ENCODE assay signal across 16 mouse cellular contexts in genomic region chr2:155373886-155374285, GRCm38 (mm10).
"Had no signal": no experiment of that assay in that cellular context is flagged by ENCODE, and none has a peak within 500 bp of the region (broad histone marks: within the 10 kb centered on the region; RNA-seq: fewer than 3 reads in every experiment).

No protein-coding gene starts in this region.

- DNase-seq: lung, adult 18-20 months; lung, embryonic 14.5 days; lung, postnatal 10 days; lung, postnatal 4 days; retina, postnatal 1 day; right cerebral cortex, adult 18-20 months; right cerebral cortex, postnatal 25 days; right cerebral cortex, postnatal 4 days; spleen, adult 18-20 months; thymus, adult 18-20 months; thymus, postnatal 14 days; thymus, postnatal 36 days had no signal

- H3K4me2 ChIP-seq: lung, embryonic 14.5 days; midbrain, embryonic 11.5 days; midbrain, embryonic 13.5 days; midbrain, embryonic 15.5 days; neural tube, embryonic 12.5 days had no signal

- H3K27me3 ChIP-seq: midbrain, embryonic 15.5 days; neural tube, embryonic 12.5 days had no signal

- H3K9me3 ChIP-seq: midbrain, embryonic 13.5 days; midbrain, embryonic 15.5 days; neural tube, embryonic 12.5 days had no signal

- H3K4me1 ChIP-seq: midbrain, embryonic 13.5 days; midbrain, embryonic 15.5 days; neural tube, embryonic 12.5 days had no signal

- H3K27ac ChIP-seq: midbrain, embryonic 13.5 days; midbrain, embryonic 15.5 days; neural tube, embryonic 12.5 days had no signal

- H3K36me3 ChIP-seq: midbrain, embryonic 13.5 days; midbrain, embryonic 15.5 days; neural tube, embryonic 12.5 days had no signal

- H3K9ac ChIP-seq: lung, embryonic 14.5 days; midbrain, embryonic 13.5 days; midbrain, embryonic 15.5 days; neural tube, embryonic 12.5 days had no signal

- H3K4me3 ChIP-seq: midbrain, embryonic 13.5 days; midbrain, embryonic 15.5 days; neural tube, embryonic 12.5 days had no signal

- ATAC-seq: midbrain, embryonic 13.5 days; midbrain, embryonic 15.5 days had no signal
